Mouse (Mus musculus) midbrain, postnatal 0 days (tissue): ENCODE measurements around the gene Fam84b. TPM values are rescaled to one million over a fixed set of nuclear protein-coding genes. Genes with fewer than 3 reads are reported as not detected.

Experiments
- ATAC-seq: fragments of 200-750 bp; cut with Nextera tagmentation; 2 replicates; pipeline ENCODE4 v1.8.0; 2017; ENCODE audit warnings: moderate number of reproducible peaks, mild to moderate bottlenecking, moderate TSS enrichment, moderate library complexity; ENCODE audit not compliant: low FRiP score
- DNase-seq: peaks from one replicate; pipeline ENCODE4 v3.0.0-alpha.2; 2015; ENCODE audit warnings: low spot score
- H3K27ac ChIP-seq: fragments of 300-500 bp; sonication (generic); 2 replicates; pipeline ENCODE4 v1.5.1; 2014; ENCODE audit warnings: low read depth, mild to moderate bottlenecking, low read length, mixed read lengths
- H3K27me3 ChIP-seq: fragments of 300-500 bp; sonication (generic); 2 replicates; pipeline ENCODE4 v1.6.1; 2014; ENCODE audit warnings: low read length, control low read depth, mixed read lengths; ENCODE audit not compliant: insufficient read depth
- H3K36me3 ChIP-seq: fragments of 300-500 bp; sonication (generic); 2 replicates; pipeline ENCODE4 v1.6.1; 2014; ENCODE audit warnings: low read length, control low read depth, mixed read lengths; ENCODE audit not compliant: insufficient read depth
- H3K4me1 ChIP-seq: fragments of 300-500 bp; sonication (generic); 2 replicates; pipeline ENCODE4 v1.6.1; 2014; ENCODE audit warnings: mild to moderate bottlenecking, control low read depth, antibody characterized with exemption, low read length, mixed read lengths; ENCODE audit not compliant: insufficient read depth
- H3K4me2 ChIP-seq: fragments of 300-500 bp; sonication (generic); 2 replicates; pipeline ENCODE4 v1.6.1; 2014; ENCODE audit warnings: low read depth, mild to moderate bottlenecking, low read length, mixed read lengths; ENCODE audit not compliant: poor library complexity, severe bottlenecking
- H3K4me3 ChIP-seq: fragments of 300-500 bp; sonication (generic); 2 replicates; pipeline ENCODE4 v1.5.1; 2014; ENCODE audit warnings: low read depth, mild to moderate bottlenecking, low read length, moderate library complexity
- H3K9ac ChIP-seq: fragments of 300-500 bp; sonication (generic); replicated peaks from 2 replicates; pipeline ENCODE4 v1.6.1; 2014; ENCODE audit warnings: mild to moderate bottlenecking, low read length, moderate library complexity, mixed read lengths; ENCODE audit not compliant: poor library complexity, severe bottlenecking
- H3K9me3 ChIP-seq: fragments of 300-500 bp; sonication (generic); 2 replicates; pipeline ENCODE4 v1.6.1; 2016; ENCODE audit warnings: low read length, control low read depth
- CTCF ChIP-seq: IDR thresholded peaks from 2 replicates; pipeline ENCODE4 v1.5.1; 2016; ENCODE audit warnings: antibody characterized with exemption, mild to moderate bottlenecking
- WGBS: fragments of 180-500 bp; shearing (Covaris S2); extraction: QIAGEN DNeasy Blood & Tissue Kit; methylation state at CpG from one replicate; pipeline ENCODE4 v1.1.7; 2014; 5-methylcytosine and 5-hydroxymethylcytosine counted together
- polyA plus RNA-seq: library from polyadenylated mRNA; unstranded; fragments of >200 nt; fragmentation: Nextera tagmentation; extraction: Ambion mirVana; gene quantifications from 2 replicates; pipeline ENCODE4 v1.2.1, GENCODE M21; 2015
- total RNA-seq: library from RNA; depleted of rRNA; stranded (reverse); fragments of >200 nt; gene quantifications from 2 replicates; pipeline ENCODE4 v1.2.3, GENCODE M21; 2014

The Fam84b gene
- total and polyA plus RNA-seq, 2 experiments from 2014 or later: 5.2 to 15.4 TPM

DNA sequence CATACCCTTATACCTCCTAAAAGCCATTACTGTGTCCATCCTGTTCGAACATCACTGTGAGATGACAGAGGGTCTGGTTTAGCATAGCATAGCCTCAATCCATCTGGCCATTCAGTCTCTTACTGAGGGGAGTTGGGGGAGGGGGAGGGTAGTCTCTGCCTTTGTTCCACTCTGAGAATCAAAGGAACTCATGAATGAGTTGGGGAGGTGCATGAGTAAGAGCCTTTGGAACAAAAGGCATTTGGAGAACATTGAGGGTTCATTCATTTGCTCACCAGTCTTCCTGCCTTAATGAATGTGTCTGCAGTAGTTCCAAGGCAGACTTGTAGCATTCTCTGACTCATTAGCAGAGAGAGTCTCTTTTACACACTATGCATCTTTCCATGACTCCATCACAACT is 37.1 kb downstream of the Fam84b start:
- Histone ChIP-seq H3K4me3 (no peak overlapping the region), H3K27ac (no peak overlapping the region)

DNA sequence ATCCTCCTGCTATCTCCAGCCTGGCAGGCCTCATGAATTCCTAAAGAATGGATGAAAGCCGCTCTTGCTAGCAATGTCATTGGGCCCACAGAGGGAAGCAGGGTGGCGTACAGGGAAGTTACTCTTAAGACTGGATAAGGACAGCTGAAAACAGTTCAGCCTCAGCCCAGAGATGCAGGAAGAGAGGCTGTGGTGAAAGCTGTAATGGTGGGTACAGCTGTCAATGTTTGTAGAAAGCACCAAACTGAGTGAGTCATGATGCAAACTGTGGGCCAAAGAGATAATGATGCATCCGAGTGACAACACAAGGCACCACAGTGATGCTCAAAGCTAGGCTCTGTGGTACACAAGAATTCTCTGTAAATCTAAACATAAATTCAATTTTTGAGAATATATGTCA is 39.0 kb downstream of the Fam84b start:
- ATAC-seq: no peak
- WGBS: 90% methylated on average over 3 of the region's 3 CpGs

More for the DNA sequence above, 37.1 kb downstream of the Fam84b start:
- DNase-seq (no peak), ATAC-seq (no peak)
- Histone ChIP-seq H3K27me3 (no peaks in the 10 kb centered on the region), H3K36me3 (no peaks in the 10 kb centered on the region), H3K4me1 (no peaks in the 10 kb centered on the region; the same call in 1 of the 2 replicates), H3K9ac (no peak overlapping the region), H3K4me2 (no peak overlapping the region), H3K9me3 (no peaks in the 10 kb centered on the region)
- 31% methylated on average over 1 of the region's 1 CpGs for WGBS
- no peak for TF ChIP-seq CTCF

DNA sequence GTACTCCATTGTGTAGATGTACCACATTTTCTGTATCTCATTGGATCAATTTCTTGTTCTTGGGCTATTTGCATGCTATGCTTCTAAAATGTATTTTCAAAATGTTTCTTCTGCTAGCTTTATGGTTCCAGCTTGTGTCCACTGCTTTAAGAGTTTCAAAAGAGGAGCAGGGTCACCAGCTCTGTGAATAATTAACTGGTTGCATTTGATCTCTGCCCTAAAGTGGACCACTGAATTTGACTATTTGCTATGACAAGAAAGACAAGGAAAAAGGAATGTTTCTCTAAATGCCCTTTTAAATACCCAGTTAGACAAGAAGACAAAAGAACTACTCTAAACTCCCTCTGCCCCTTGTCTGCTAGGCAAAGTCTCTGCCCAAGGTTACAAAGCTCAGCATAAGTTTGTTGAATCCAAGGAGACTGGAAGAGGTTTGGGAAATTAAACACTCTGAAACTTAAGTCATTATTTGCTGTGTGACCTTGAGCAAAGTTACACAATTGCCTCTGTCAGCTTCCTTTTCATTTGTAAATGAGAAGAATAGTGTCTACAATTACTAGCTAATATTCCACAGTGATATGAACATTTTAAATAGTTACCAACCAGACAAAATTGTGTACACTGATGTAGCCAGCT is 60.4 kb downstream of the Fam84b start:
- Histone ChIP-seq H3K9ac (no peak overlapping the region), H3K36me3 (no peaks in the 10 kb centered on the region), H3K27me3 (no peaks in the 10 kb centered on the region), H3K4me1 (no peaks in the 10 kb centered on the region), H3K9me3 (no peaks in the 10 kb centered on the region), H3K27ac (no peak overlapping the region), H3K4me2 (no peak overlapping the region), H3K4me3 (no peak overlapping the region)
- ATAC-seq (no peak), DNase-seq (no peak)
- no peak for TF ChIP-seq CTCF

More for the DNA sequence above, 39.0 kb downstream of the Fam84b start:
- Histone ChIP-seq H3K9ac (no peak overlapping the region), H3K4me1 (no peaks in the 10 kb centered on the region), H3K27me3 (no peaks in the 10 kb centered on the region), H3K36me3 (no peaks in the 10 kb centered on the region), H3K4me2 (no peak overlapping the region), H3K9me3 (no peaks in the 10 kb centered on the region), H3K4me3 (no peak overlapping the region), H3K27ac (no peak overlapping the region)
- DNase-seq: no peak
- TF ChIP-seq CTCF: no peak

DNA sequence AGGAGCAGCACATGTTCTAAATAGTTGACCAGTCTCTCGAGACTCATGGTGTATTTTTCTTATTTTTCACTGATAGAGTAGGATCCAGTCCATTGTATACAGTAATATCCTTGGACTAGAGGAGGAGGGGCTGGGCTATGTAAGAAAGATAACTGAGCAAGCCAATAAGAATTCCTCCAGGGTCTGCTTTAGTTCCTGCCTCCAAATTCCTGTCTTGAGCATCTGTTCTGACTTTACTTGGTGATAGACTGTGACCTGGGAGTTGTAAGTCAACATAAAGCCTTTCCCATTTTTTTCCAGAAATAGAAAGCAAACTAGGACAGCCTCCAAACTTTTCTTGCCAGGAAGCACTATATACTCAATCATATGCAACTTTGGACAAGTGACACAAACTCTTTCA is 64.5 kb downstream of the Fam84b start:
- TF ChIP-seq CTCF: no peak
- DNase-seq (no peak), ATAC-seq (no peak)

DNA sequence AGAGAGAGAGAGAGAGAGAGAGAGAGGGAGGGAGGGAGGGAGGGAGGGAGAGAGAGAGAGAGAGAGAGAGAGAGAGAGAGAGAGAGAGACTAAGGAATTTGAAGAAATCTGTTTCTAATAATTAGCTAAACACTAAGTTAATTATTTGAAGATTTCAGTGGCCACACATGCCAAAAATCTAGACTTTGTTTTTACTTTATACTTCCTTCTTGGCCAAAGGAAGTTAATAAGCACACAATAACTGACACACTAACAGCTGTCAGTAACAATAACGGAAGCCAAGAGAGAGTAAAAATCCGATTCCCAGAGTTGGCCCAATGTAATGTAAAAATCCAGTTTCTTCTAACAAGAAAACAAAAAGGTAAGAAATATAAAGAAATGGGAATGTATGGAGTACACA is 69.8 kb downstream of the Fam84b start:
- Histone ChIP-seq H3K9me3 (no peaks in the 10 kb centered on the region), H3K36me3 (no peaks in the 10 kb centered on the region), H3K4me2 (no peak overlapping the region), H3K27ac (no peak overlapping the region), H3K4me3 (no peak overlapping the region), H3K9ac (no peak overlapping the region), H3K4me1 (no peaks in the 10 kb centered on the region), H3K27me3 (no peaks in the 10 kb centered on the region)
- no peak for TF ChIP-seq CTCF
- 84% methylated on average over 2 of the region's 2 CpGs for WGBS
- ATAC-seq: no peak
- no peak for DNase-seq

More for the DNA sequence above, 64.5 kb downstream of the Fam84b start:
- no peak overlapping the region for H3K4me2 ChIP-seq
- H3K9ac ChIP-seq: no peak overlapping the region
- no peaks in the 10 kb centered on the region for H3K4me1 ChIP-seq
- no peaks in the 10 kb centered on the region for H3K27me3 ChIP-seq
- no peaks in the 10 kb centered on the region for H3K36me3 ChIP-seq
- no peaks in the 10 kb centered on the region for H3K9me3 ChIP-seq
- H3K27ac ChIP-seq: no peak overlapping the region
- 86% methylated on average over 1 of the region's 1 CpGs for WGBS
- H3K4me3 ChIP-seq: no peak overlapping the region

DNA sequence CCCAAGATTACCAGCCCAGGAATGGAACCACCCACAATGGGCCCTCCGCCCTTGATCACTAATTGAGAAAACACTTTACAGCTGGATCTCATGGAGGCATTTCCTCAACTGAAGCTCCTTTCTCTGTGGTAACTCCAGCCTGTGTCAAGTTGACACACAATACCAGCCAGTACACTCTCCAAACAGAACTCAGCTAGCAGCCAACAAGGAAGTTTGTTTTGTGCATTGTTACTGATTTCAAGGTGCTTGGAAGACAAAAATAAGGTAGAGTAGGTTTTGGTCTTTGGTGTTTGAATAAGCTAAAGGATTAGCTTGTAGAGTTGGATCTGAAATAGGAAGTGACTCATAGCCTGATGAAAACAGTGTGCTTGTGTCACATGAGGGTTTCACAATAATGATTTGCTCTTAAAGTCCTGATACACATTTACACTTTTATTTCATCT is 74.0 kb downstream of the Fam84b start:
- WGBS: 83% methylated on average over 1 of the region's 1 CpGs
- Histone ChIP-seq H3K4me2 (no peak overlapping the region), H3K27me3 (no peaks in the 10 kb centered on the region), H3K36me3 (no peaks in the 10 kb centered on the region), H3K27ac (no peak overlapping the region), H3K4me3 (no peak overlapping the region), H3K9me3 (no peaks in the 10 kb centered on the region), H3K9ac (no peak overlapping the region), H3K4me1 (no peaks in the 10 kb centered on the region)
- no peak for TF ChIP-seq CTCF
- ATAC-seq (no peak), DNase-seq (no peak)
